Mouse (Mus musculus): ENCODE results near the gene Mpl. TPM values are rescaled to one million over a fixed set of nuclear protein-coding genes. Genes with fewer than 3 reads are reported as not detected.

The Mpl gene
- polyA plus RNA-seq (2016; fragmentation: Nextera tagmentation; extraction: Ambion mirVana), result 0.61 and 0.64 TPM in 2 replicates

DNA sequence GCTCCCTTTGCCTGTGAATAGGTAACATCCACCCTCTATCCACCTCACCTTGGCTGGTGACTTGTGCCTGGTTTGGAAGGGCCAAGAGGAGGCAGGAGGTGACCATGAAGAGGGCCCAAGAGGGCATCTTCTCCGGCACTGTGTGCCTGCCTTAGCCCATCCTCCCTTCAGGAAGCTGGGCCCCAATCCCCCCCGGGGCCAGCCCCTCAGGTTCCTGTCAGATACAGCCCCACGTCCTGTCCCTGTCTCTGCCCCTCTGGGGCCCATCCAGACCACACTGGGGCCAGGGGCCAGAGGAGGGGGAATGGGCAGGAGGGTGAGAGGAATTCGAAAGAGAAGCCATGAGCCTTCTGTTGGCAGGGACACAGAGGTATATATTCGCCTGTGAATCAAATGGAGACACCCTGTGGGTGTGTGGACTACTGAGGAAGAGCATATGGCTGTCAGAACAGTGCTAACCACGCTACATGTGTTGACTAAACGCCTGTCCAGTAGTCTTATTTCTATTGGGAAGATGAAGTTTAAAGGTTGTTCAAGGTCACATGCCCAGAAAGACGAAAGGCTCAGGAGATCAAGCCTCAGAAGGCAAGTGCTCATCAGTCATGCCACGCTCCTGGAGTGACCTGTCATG is at the start of gene Mpl:
Mpl (minus strand) TSS at position 169 of the 631 bp plus-strand sequence.
- Histone ChIP-seq H3K9ac (no peak within 1 kb of the TSS), H3K36me3 (no peaks in the 10 kb centered on the region), H3K4me3 (no peak within 1 kb of the TSS), H3K27me3 (no peaks in the 10 kb centered on the region), H3K4me2 (replicated peaks) (no peak within 1 kb of the TSS), H3K4me1 (no peaks in the 10 kb centered on the region), H3K9me3 (no peaks in the 10 kb centered on the region), H3K27ac (no peak within 1 kb of the TSS)
- WGBS, result 70% methylated on average over 9 of the region's 9 CpGs
- no peak for ATAC-seq (ENCODE audit: insufficient number of reproducible peaks, insufficient read depth, low FRiP score, low TSS enrichment)

DNA sequence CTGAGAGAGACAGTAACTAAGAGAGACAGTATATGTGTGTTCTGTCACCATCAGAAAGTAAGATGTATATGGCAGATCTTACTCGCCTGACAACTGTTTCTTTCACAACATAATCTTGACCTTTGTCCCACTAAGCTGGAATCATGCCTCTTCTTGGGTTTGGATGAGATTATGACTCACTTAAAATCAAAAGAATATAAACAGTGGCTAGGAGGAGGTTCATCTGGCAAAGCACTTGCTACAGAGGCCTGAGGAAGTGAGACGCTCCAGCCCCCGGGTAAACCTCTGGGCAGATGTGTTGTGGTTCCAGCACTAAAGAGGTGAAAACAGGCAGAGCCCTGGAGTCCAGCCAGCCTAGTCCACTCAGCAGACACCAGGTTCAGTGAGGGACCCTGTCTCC is 48.2 kb upstream of the Mpl start:
- no peaks in the 10 kb centered on the region for H3K36me3 ChIP-seq
- no peak overlapping the region for H3K4me2 ChIP-seq (replicated peaks)
- no peaks in the 10 kb centered on the region for H3K27me3 ChIP-seq
- H3K9ac ChIP-seq, result no peak overlapping the region
- ATAC-seq (ENCODE audit: insufficient number of reproducible peaks, insufficient read depth, low FRiP score, low TSS enrichment), result no peak
- no peaks in the 10 kb centered on the region for H3K9me3 ChIP-seq
- 63% methylated on average over 3 of the region's 3 CpGs for WGBS
- H3K27ac ChIP-seq, result no peak overlapping the region
- no peak overlapping the region for H3K4me3 ChIP-seq
- no peaks in the 10 kb centered on the region for H3K4me1 ChIP-seq

- Histone ChIP-seq H3K36me3 (no peaks in the 10 kb centered on the region), H3K9ac (no peak overlapping the region), H3K27me3 (no peaks in the 10 kb centered on the region), H3K27ac (no peak overlapping the region), H3K4me3 (no peak overlapping the region), H3K9me3 (no peaks in the 10 kb centered on the region), H3K4me2 (replicated peaks) (no peak overlapping the region), H3K4me1 (no peaks in the 10 kb centered on the region)
- no peak for ATAC-seq (ENCODE audit: insufficient number of reproducible peaks, insufficient read depth, low FRiP score, low TSS enrichment)
- 70% methylated on average over 9 of the region's 9 CpGs for WGBS
Measured at GRCm38 (mm10) chr4:118500792-118501191, 43.5 kb upstream of the Mpl start.

DNA sequence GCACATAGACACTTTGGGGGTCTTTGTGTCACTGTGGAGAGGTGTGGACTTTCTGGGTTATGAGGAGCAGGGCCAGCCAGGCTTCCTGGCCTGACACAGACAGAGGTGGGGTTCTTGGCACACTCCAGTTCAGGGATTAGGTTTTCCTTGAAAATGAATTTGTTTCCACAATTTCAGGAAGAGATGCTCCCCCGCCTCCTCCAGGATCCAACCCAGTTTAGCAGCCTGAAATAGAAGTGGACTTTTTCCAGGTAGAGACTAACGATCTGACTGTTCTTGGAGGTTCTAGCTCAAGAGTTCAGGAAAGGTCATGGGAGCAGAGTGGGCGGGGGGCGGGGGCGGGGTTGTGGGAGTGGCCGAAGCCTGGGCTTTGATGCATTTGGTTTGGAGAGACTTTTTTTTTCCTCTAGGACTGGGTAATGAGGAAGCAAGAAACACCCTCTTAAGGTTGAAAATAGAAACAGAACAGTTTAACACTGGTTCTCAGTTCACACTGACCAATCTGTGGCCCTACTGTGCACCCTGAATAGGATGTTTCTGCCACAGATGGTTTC is 42.9 kb upstream of the Mpl start:
- H3K4me2 ChIP-seq (replicated peaks), result no peak overlapping the region
- 59% methylated on average over 6 of the region's 6 CpGs for WGBS
- no peak overlapping the region for H3K9ac ChIP-seq
- H3K36me3 ChIP-seq, result no peaks in the 10 kb centered on the region
- H3K27me3 ChIP-seq, result no peaks in the 10 kb centered on the region
- H3K4me3 ChIP-seq, result no peak overlapping the region
- no peaks in the 10 kb centered on the region for H3K4me1 ChIP-seq
- ATAC-seq (ENCODE audit: insufficient number of reproducible peaks, insufficient read depth, low FRiP score, low TSS enrichment), result no peak
- H3K27ac ChIP-seq, result no peak overlapping the region
- no peaks in the 10 kb centered on the region for H3K9me3 ChIP-seq

GRCm38 (mm10) chr4:118490461-118490860 is 33.1 kb upstream of the Mpl start:
- ATAC-seq (ENCODE audit: insufficient number of reproducible peaks, insufficient read depth, low FRiP score, low TSS enrichment), result no peak
- Histone ChIP-seq H3K4me2 (replicated peaks) (no peak overlapping the region), H3K4me3 (no peak overlapping the region), H3K36me3 (no peaks in the 10 kb centered on the region), H3K27ac (no peak overlapping the region), H3K9me3 (no peaks in the 10 kb centered on the region), H3K27me3 (no peaks in the 10 kb centered on the region), H3K9ac (no peak overlapping the region), H3K4me1 (no peaks in the 10 kb centered on the region)
- 89% methylated on average over 10 of the region's 10 CpGs for WGBS

- Histone ChIP-seq H3K4me2 (replicated peaks) (no peak within 1 kb of the TSS), H3K9me3 (no peaks in the 10 kb centered on the region), H3K4me3 (no peak within 1 kb of the TSS; the same call in 1 of the 2 replicates), H3K27ac (no peak within 1 kb of the TSS), H3K36me3 (no peaks in the 10 kb centered on the region), H3K9ac (no peak within 1 kb of the TSS), H3K4me1 (no peaks in the 10 kb centered on the region), H3K27me3 (no peaks in the 10 kb centered on the region)
- ATAC-seq (ENCODE audit: insufficient number of reproducible peaks, insufficient read depth, low FRiP score, low TSS enrichment), result 0 out of 2 replicates have a peak, but pooled peaks have one; percentile 60
- WGBS, result 76% methylated on average over 8 of the region's 8 CpGs
Measured at GRCm38 (mm10) chr4:118489717-118490132, 32.4 kb upstream of the Mpl start, which contains the start of gene Tie1. Gene Tie1 (minus strand): TSS chr4:118490061.

DNA sequence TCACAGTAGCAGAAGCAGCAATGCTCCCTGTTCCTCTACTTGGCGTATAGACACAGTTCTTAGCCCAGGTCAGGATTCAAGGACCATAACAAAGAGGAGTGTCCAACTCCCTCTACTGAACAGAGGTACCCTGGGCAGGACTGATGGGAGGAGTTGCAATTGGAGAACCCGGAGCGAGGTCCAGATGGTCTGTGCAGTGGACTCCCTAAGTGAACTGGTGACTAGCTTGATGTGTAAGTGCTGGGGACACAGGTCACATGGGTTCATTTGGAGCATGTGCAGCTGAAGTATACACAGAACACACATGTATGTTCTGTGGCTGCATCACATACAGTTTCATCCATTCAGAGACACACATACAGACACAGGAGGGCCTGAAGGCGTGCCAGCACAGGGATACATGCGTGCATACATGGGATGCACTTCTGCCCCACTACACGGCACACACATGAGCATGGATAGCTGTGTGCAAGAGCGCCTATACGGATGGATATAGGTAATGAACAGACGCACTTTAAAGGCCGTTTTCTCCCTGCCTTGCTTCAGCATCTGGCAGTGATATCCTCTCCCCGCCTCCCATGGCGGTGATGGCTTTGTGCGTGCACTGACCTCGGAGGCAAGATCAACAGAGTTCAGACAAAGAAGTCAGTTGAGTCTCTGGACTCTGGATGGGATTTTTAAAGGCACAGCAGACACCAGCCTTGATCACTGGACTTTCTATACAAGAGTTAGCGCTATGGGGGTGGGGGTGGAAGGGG is 19.6 kb upstream of the Mpl start:
- ATAC-seq (ENCODE audit: insufficient number of reproducible peaks, insufficient read depth, low FRiP score, low TSS enrichment), result no peak
- Histone ChIP-seq H3K36me3 (no peaks in the 10 kb centered on the region), H3K4me2 (replicated peaks) (0 out of 2 replicates have a peak overlapping the region, but pooled peaks have one; percentile 14), H3K9ac (peak overlapping the region; percentile 24), H3K4me1 (peaks cover 10% of the 10 kb centered on the region), H3K9me3 (no peaks in the 10 kb centered on the region), H3K27ac (peak overlapping the region; percentile 4; the same call in 1 of the 2 replicates), H3K4me3 (no peak overlapping the region), H3K27me3 (no peaks in the 10 kb centered on the region)
- 27% methylated on average over 15 of the region's 15 CpGs for WGBS

- H3K4me3 ChIP-seq, result no peak overlapping the region
- ATAC-seq (ENCODE audit: insufficient number of reproducible peaks, insufficient read depth, low FRiP score, low TSS enrichment), result no peak
- no peaks in the 10 kb centered on the region for H3K36me3 ChIP-seq
- H3K4me2 ChIP-seq (replicated peaks), result no peak overlapping the region
- no peaks in the 10 kb centered on the region for H3K9me3 ChIP-seq
- WGBS, result 85% methylated on average over 11 of the region's 11 CpGs
- H3K27me3 ChIP-seq, result no peaks in the 10 kb centered on the region
- no peak overlapping the region for H3K27ac ChIP-seq
- H3K4me1 ChIP-seq, result peaks cover 21% of the 10 kb centered on the region
- H3K9ac ChIP-seq, result no peak overlapping the region
Measured at GRCm38 (mm10) chr4:118472687-118473086, 15.4 kb upstream of the Mpl start.

- H3K4me3 ChIP-seq, result no peak overlapping the region
- 30% methylated on average over 6 of the region's 6 CpGs for WGBS
- no peak overlapping the region for H3K9ac ChIP-seq
- H3K9me3 ChIP-seq, result no peaks in the 10 kb centered on the region
- peaks cover 11% of the 10 kb centered on the region; the same call in 1 of the 2 replicates for H3K4me1 ChIP-seq
- no peaks in the 10 kb centered on the region for H3K36me3 ChIP-seq
- H3K4me2 ChIP-seq (replicated peaks), result no peak overlapping the region
- H3K27ac ChIP-seq, result no peak overlapping the region
- no peaks in the 10 kb centered on the region for H3K27me3 ChIP-seq
- no peak for ATAC-seq (ENCODE audit: insufficient number of reproducible peaks, insufficient read depth, low FRiP score, low TSS enrichment)
Measured at GRCm38 (mm10) chr4:118471281-118471680, 14.0 kb upstream of the Mpl start.

DNA sequence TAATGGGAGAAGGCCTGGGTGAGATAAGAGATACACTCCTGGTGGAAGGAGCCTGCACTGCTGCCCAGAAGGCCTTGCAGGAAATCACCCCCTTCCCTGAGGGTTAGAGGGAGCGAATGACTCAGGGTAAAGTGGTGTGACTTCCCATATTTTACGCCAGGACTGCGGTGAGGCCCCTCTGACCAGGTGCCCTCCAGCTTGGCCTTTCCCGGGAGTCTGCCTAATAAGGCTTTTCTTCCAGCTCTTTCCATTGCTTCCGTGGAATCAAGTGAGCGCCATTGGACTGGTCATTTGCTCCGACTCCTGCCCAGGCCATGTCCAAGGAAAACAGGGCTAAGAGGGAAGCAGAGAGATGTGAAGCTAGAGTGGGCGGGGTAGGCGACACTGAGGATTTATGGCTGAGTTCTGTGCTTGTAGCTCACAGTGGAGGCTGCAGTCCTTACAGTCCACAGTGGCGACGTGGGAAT is 8.4 kb upstream of the Mpl start:
- no peak for ATAC-seq (ENCODE audit: insufficient number of reproducible peaks, insufficient read depth, low FRiP score, low TSS enrichment)
- 50% methylated on average over 11 of the region's 11 CpGs for WGBS
- H3K27ac ChIP-seq, result no peak overlapping the region

DNA sequence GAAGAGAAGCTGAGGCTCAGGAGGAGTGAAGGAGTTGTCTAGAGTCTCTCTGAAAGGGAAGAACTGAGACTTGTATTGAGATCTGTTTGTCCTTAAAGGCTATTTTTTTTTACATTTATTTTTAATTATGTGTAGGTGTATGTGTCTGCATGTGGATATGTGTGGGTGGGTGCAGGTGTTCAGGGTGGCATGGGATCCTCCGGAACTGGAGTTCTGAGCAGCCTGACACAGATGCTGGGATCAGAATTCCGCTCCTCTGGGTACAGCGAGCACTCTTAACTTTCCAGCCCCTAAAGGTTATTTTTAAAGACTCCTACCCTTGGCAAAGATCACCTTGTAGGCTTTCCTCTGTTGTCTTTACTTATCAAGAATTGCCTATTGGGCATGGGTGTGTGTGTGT is 7.6 kb upstream of the Mpl start:
- H3K9me3 ChIP-seq, result no peaks in the 10 kb centered on the region
- 0 out of 2 replicates have a peak, but pooled peaks cover 2% of the 10 kb centered on the region for H3K4me1 ChIP-seq

More for the DNA sequence above, 8.4 kb upstream of the Mpl start:
- Histone ChIP-seq H3K27me3 (no peaks in the 10 kb centered on the region), H3K36me3 (no peaks in the 10 kb centered on the region), H3K9me3 (no peaks in the 10 kb centered on the region), H3K4me3 (no peak overlapping the region), H3K9ac (no peak overlapping the region), H3K4me2 (replicated peaks) (no peak overlapping the region), H3K4me1 (peaks cover 5% of the 10 kb centered on the region; the same call in 1 of the 2 replicates)

More for the DNA sequence above, 7.6 kb upstream of the Mpl start:
- Histone ChIP-seq H3K27me3 (no peaks in the 10 kb centered on the region), H3K27ac (no peak overlapping the region), H3K4me2 (replicated peaks) (no peak overlapping the region), H3K9ac (no peak overlapping the region), H3K36me3 (no peaks in the 10 kb centered on the region), H3K4me3 (no peak overlapping the region)
- ATAC-seq (ENCODE audit: insufficient number of reproducible peaks, insufficient read depth, low FRiP score, low TSS enrichment), result no peak
- WGBS, result 85% methylated on average over 3 of the region's 3 CpGs

Data from embryonic facial prominence, embryonic 12.5 days (tissue).